Mouse (Mus musculus) stomach, embryonic 14.5 days (tissue): ENCODE measurements around the gene Retreg1. TPM values are rescaled to one million over a fixed set of nuclear protein-coding genes. Genes with fewer than 3 reads are reported as not detected.

ENCODE experiments used
- ATAC-seq: fragments of 200-750 bp; cut with Nextera tagmentation; 2 replicates; pipeline ENCODE4 v1.8.0; 2017; ENCODE audit warnings: low read depth, moderate TSS enrichment; ENCODE audit not compliant: insufficient number of reproducible peaks, insufficient read depth, low FRiP score
- H3K27ac ChIP-seq: fragments of 300-500 bp; sonication (generic); 2 replicates; pipeline ENCODE4 v1.5.1; 2014; ENCODE audit warnings: mild to moderate bottlenecking, low read length, moderate library complexity, mixed read lengths
- H3K27me3 ChIP-seq: fragments of 300-500 bp; sonication (generic); 2 replicates; pipeline ENCODE4 v1.6.1; 2014; ENCODE audit warnings: low read length, control low read depth, mixed read lengths; ENCODE audit not compliant: control insufficient read depth, insufficient read depth
- H3K36me3 ChIP-seq: fragments of 300-500 bp; sonication (generic); 2 replicates; pipeline ENCODE4 v1.6.1; 2014; ENCODE audit warnings: mild to moderate bottlenecking, control low read depth, low read length, moderate library complexity, mixed read lengths; ENCODE audit not compliant: control insufficient read depth, insufficient read depth
- H3K4me1 ChIP-seq: fragments of 300-500 bp; sonication (generic); 2 replicates; pipeline ENCODE4 v1.6.1; 2014; ENCODE audit warnings: low read length, control low read depth, mixed read lengths; ENCODE audit not compliant: control insufficient read depth, insufficient read depth
- H3K4me2 ChIP-seq: fragments of 300-500 bp; sonication (generic); replicated peaks from 2 replicates; pipeline ENCODE4 v1.6.1; 2014; ENCODE audit warnings: low read depth, low read length, control low read depth
- H3K4me3 ChIP-seq: fragments of 300-500 bp; sonication (generic); 2 replicates; pipeline ENCODE4 v1.5.1; 2014; ENCODE audit warnings: low read depth, low read length, control low read depth
- H3K9ac ChIP-seq: fragments of 300-500 bp; sonication (generic); replicated peaks from 2 replicates; pipeline ENCODE4 v1.6.1; 2014; ENCODE audit warnings: low read depth, mild to moderate bottlenecking, control low read depth, low read length, moderate library complexity, mixed read lengths
- H3K9me3 ChIP-seq: fragments of 300-500 bp; sonication (generic); 2 replicates; pipeline ENCODE4 v1.6.1; 2016; ENCODE audit warnings: low read depth, low read length, control low read depth; ENCODE audit not compliant: control insufficient read depth
- WGBS: fragments of 180-500 bp; shearing (Covaris S2); extraction: QIAGEN DNeasy Blood & Tissue Kit; methylation state at CpG from one replicate; pipeline ENCODE4 v1.1.7; 2014; 5-methylcytosine and 5-hydroxymethylcytosine counted together
- polyA plus RNA-seq: library from polyadenylated mRNA; unstranded; fragments of >200 nt; fragmentation: Nextera tagmentation; extraction: Ambion mirVana; gene quantifications from 2 replicates; pipeline ENCODE4 v1.2.1, GENCODE M21; 2014

Retreg1 gene
- polyA plus RNA-seq, 1 experiment from 2014 or later, result 16.9 TPM

- Histone ChIP-seq H3K4me2 (no peak overlapping the region), H3K9me3 (no peaks in the 10 kb centered on the region), H3K27ac (no peak overlapping the region), H3K4me3 (no peak overlapping the region), H3K36me3 (no peaks in the 10 kb centered on the region), H3K9ac (no peak overlapping the region), H3K4me1 (no peaks in the 10 kb centered on the region), H3K27me3 (no peaks in the 10 kb centered on the region)
- ATAC-seq, result no peak
- WGBS, result 57% methylated on average over 7 of the region's 7 CpGs
Observed at GRCm38 (mm10) chr15:25877798-25878197, 34.8 kb downstream of the Retreg1 start.

GRCm38 (mm10) chr15:25879229-25879628 is 36.2 kb downstream of the Retreg1 start:
- no peak overlapping the region for H3K9ac ChIP-seq
- no peak overlapping the region for H3K27ac ChIP-seq
- ATAC-seq, result no peak
- 74% methylated on average over 6 of the region's 6 CpGs for WGBS
- H3K9me3 ChIP-seq, result no peaks in the 10 kb centered on the region
- no peaks in the 10 kb centered on the region for H3K36me3 ChIP-seq
- H3K4me3 ChIP-seq, result no peak overlapping the region
- H3K27me3 ChIP-seq, result no peaks in the 10 kb centered on the region
- no peaks in the 10 kb centered on the region for H3K4me1 ChIP-seq
- no peak overlapping the region for H3K4me2 ChIP-seq

- no peaks in the 10 kb centered on the region for H3K27me3 ChIP-seq
- no peak for ATAC-seq
- no peak overlapping the region for H3K4me2 ChIP-seq
- no peak overlapping the region for H3K9ac ChIP-seq
- no peak overlapping the region for H3K27ac ChIP-seq
- no peaks in the 10 kb centered on the region for H3K36me3 ChIP-seq
- no peaks in the 10 kb centered on the region for H3K9me3 ChIP-seq
- no peak overlapping the region for H3K4me3 ChIP-seq
- H3K4me1 ChIP-seq, result no peaks in the 10 kb centered on the region
- WGBS, result 84% methylated on average over 5 of the region's 5 CpGs
Observed at GRCm38 (mm10) chr15:25880192-25880591, 37.2 kb downstream of the Retreg1 start.

- H3K4me3 ChIP-seq, result no peak overlapping the region
- no peak for ATAC-seq
- H3K36me3 ChIP-seq, result no peaks in the 10 kb centered on the region
- H3K9ac ChIP-seq, result no peak overlapping the region
- no peak overlapping the region for H3K4me2 ChIP-seq
- H3K27ac ChIP-seq, result no peak overlapping the region
- WGBS, result 70% methylated on average over 4 of the region's 4 CpGs
- no peaks in the 10 kb centered on the region for H3K4me1 ChIP-seq
- H3K9me3 ChIP-seq, result no peaks in the 10 kb centered on the region
- H3K27me3 ChIP-seq, result no peaks in the 10 kb centered on the region
Observed at GRCm38 (mm10) chr15:25882002-25882401, 39.0 kb downstream of the Retreg1 start.

GRCm38 (mm10) chr15:25884416-25884958 is 41.5 kb downstream of the Retreg1 start:
- H3K4me1 ChIP-seq, result no peaks in the 10 kb centered on the region
- no peak overlapping the region for H3K4me2 ChIP-seq
- H3K4me3 ChIP-seq, result no peak overlapping the region
- peak overlapping the region; percentile 52; the same call in 1 of the 2 replicates for H3K27ac ChIP-seq
- H3K36me3 ChIP-seq, result no peaks in the 10 kb centered on the region
- no peak for ATAC-seq
- H3K9ac ChIP-seq, result no peak overlapping the region
- 68% methylated on average over 14 of the region's 14 CpGs for WGBS
- H3K27me3 ChIP-seq, result no peaks in the 10 kb centered on the region
- no peaks in the 10 kb centered on the region for H3K9me3 ChIP-seq

- no peak overlapping the region for H3K9ac ChIP-seq
- ATAC-seq, result no peak
Observed at GRCm38 (mm10) chr15:25886581-25887011, 43.6 kb downstream of the Retreg1 start.

GRCm38 (mm10) chr15:25889927-25890326 is 46.9 kb downstream of the Retreg1 start:
- Histone ChIP-seq H3K9ac (no peak overlapping the region), H3K4me3 (no peak overlapping the region), H3K4me1 (no peaks in the 10 kb centered on the region), H3K27ac (no peak overlapping the region), H3K36me3 (no peaks in the 10 kb centered on the region), H3K27me3 (no peaks in the 10 kb centered on the region), H3K4me2 (no peak overlapping the region), H3K9me3 (no peaks in the 10 kb centered on the region)
- WGBS, result 74% methylated on average over 5 of the region's 5 CpGs
- ATAC-seq, result no peak

More at GRCm38 (mm10) chr15:25886581-25887011, 43.6 kb downstream of the Retreg1 start:
- Histone ChIP-seq H3K36me3 (no peaks in the 10 kb centered on the region), H3K4me3 (no peak overlapping the region), H3K9me3 (no peaks in the 10 kb centered on the region), H3K27me3 (no peaks in the 10 kb centered on the region), H3K27ac (no peak overlapping the region), H3K4me1 (no peaks in the 10 kb centered on the region), H3K4me2 (no peak overlapping the region)
- 80% methylated on average over 6 of the region's 6 CpGs for WGBS

- no peak overlapping the region for H3K4me2 ChIP-seq
- H3K4me1 ChIP-seq, result no peaks in the 10 kb centered on the region
- WGBS, result 84% methylated on average over 11 of the region's 11 CpGs
- ATAC-seq, result no peak
- H3K4me3 ChIP-seq, result no peak overlapping the region
- no peaks in the 10 kb centered on the region for H3K36me3 ChIP-seq
- no peaks in the 10 kb centered on the region for H3K27me3 ChIP-seq
- no peak overlapping the region for H3K27ac ChIP-seq
- no peak overlapping the region for H3K9ac ChIP-seq
- H3K9me3 ChIP-seq, result no peaks in the 10 kb centered on the region
Observed at GRCm38 (mm10) chr15:25891556-25891955, 48.6 kb downstream of the Retreg1 start.

GRCm38 (mm10) chr15:25893327-25893726 is 50.3 kb downstream of the Retreg1 start:
- Histone ChIP-seq H3K36me3 (no peaks in the 10 kb centered on the region), H3K4me3 (no peak overlapping the region), H3K4me2 (no peak overlapping the region), H3K9me3 (no peaks in the 10 kb centered on the region), H3K27me3 (no peaks in the 10 kb centered on the region), H3K9ac (no peak overlapping the region), H3K27ac (no peak overlapping the region), H3K4me1 (no peaks in the 10 kb centered on the region)
- ATAC-seq, result no peak
- WGBS, result 34% methylated on average over 2 of the region's 2 CpGs
